Mouse (Mus musculus) stomach, postnatal 0 days (tissue): ENCODE measurements around the gene Fam20b. TPM values are rescaled to one million over a fixed set of nuclear protein-coding genes. Genes with fewer than 3 reads are reported as not detected.

Experiments
- ATAC-seq: fragments of 200-750 bp; cut with Nextera tagmentation; 2 replicates; pipeline ENCODE4 v1.8.0; 2017; ENCODE audit not compliant: low FRiP score, low TSS enrichment
- DNase-seq: peaks from one replicate; pipeline ENCODE4 v3.0.0-alpha.2; 2016; ENCODE audit warnings: low spot score
- H3K27ac ChIP-seq: fragments of 300-500 bp; sonication (generic); replicated peaks from 2 replicates; pipeline ENCODE4 v1.5.1; 2014; ENCODE audit warnings: mild to moderate bottlenecking, control low read depth
- H3K27me3 ChIP-seq: fragments of 300-500 bp; sonication (generic); 2 replicates; pipeline ENCODE4 v1.6.1; 2014; ENCODE audit warnings: low read length; ENCODE audit not compliant: control insufficient read depth, insufficient read depth
- H3K36me3 ChIP-seq: fragments of 300-500 bp; sonication (generic); 2 replicates; pipeline ENCODE4 v1.6.1; 2014; ENCODE audit warnings: low read length, mixed read lengths; ENCODE audit not compliant: control insufficient read depth, insufficient read depth
- H3K4me1 ChIP-seq: fragments of 300-500 bp; sonication (generic); replicated peaks from 2 replicates; pipeline ENCODE4 v1.6.1; 2014; ENCODE audit warnings: antibody characterized with exemption; ENCODE audit not compliant: control insufficient read depth, insufficient read depth
- H3K4me2 ChIP-seq: fragments of 300-500 bp; sonication (generic); replicated peaks from 2 replicates; pipeline ENCODE4 v1.6.1; 2014; ENCODE audit warnings: low read depth, mild to moderate bottlenecking, control low read depth, moderate library complexity
- H3K4me3 ChIP-seq: fragments of 300-500 bp; sonication (generic); 2 replicates; pipeline ENCODE4 v1.5.1; 2014; ENCODE audit warnings: low read depth, low read length, control low read depth
- H3K9ac ChIP-seq: fragments of 300-500 bp; sonication (generic); 2 replicates; pipeline ENCODE4 v1.6.1; 2014; ENCODE audit warnings: mild to moderate bottlenecking, low read length, control low read depth, mixed read lengths
- H3K9me3 ChIP-seq: fragments of 300-500 bp; sonication (generic); 2 replicates; pipeline ENCODE4 v1.6.1; 2016; ENCODE audit warnings: low read length; ENCODE audit not compliant: control insufficient read depth
- CTCF ChIP-seq: IDR thresholded peaks from 2 replicates; pipeline ENCODE4 v1.5.1; 2016; ENCODE audit warnings: antibody characterized with exemption, low read depth, mild to moderate bottlenecking, moderate library complexity
- EP300 ChIP-seq: optimal IDR thresholded peaks from 2 replicates; pipeline ENCODE3; 2016; ENCODE audit warnings: antibody characterized with exemption
- WGBS: fragments of 180-500 bp; shearing (Covaris S2); extraction: QIAGEN DNeasy Blood & Tissue Kit; methylation state at CpG from one replicate; pipeline ENCODE4 v1.1.7; 2014; 5-methylcytosine and 5-hydroxymethylcytosine counted together
- polyA plus RNA-seq: library from polyadenylated mRNA; unstranded; fragments of >200 nt; fragmentation: Nextera tagmentation; extraction: Ambion mirVana; gene quantifications from 2 replicates; pipeline ENCODE4 v1.2.1, GENCODE M21; 2015

The Fam20b gene
- polyA plus RNA-seq, 1 experiment from 2014 or later: 24.7 TPM

DNA sequence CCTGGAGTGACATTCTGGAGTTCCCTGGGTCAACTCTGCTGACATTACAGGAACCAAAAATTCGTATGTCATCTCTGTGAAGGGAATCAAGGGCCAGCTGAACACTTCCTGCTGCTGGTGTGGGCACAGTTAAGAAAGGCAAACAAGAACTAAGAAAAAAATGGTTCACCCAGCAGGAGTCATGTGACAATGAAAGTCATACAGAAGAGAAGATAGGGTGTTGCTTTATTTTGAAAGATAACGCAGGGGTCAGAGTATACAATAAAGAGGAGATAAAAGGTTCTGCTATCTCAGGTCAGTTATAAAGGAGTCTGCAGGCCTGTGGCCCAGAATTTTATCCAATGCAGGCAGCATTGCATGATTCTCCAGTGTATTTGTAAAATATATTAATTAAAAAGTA is 16.9 kb upstream of the Fam20b start:
- H3K27me3 ChIP-seq: no peaks in the 10 kb centered on the region
- no peak overlapping the region for H3K9ac ChIP-seq
- 50% methylated on average over 2 of the region's 2 CpGs for WGBS
- no peaks in the 10 kb centered on the region for H3K36me3 ChIP-seq
- H3K27ac ChIP-seq: no peak overlapping the region
- DNase-seq (peak; percentile 39), ATAC-seq (peak; percentile 89)
- H3K4me1 ChIP-seq: no peaks in the 10 kb centered on the region; the same call in 1 of the 2 replicates
- TF ChIP-seq EP300: no peak
- no peak for TF ChIP-seq CTCF
- no peak overlapping the region for H3K4me3 ChIP-seq
- H3K9me3 ChIP-seq: no peaks in the 10 kb centered on the region
- no peak overlapping the region for H3K4me2 ChIP-seq

DNA sequence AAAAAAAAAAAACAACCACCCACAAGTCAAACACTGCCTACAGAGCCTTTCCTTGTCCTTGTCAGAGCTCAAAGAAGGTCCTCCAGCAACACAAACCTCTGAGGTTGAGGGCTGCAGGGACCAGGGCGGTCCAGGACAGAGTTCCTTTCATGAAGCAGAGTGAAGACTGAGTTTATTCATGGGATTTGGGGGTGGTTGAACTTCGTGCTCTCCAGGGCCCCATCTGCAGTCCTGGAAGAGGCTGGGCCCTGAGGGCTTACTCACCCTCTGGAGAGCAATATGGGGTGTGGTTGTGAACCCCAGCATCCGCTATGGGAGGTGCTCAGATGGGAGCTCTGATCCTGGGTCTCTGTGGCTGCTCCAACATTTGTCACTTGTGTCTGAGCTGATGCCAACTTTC is 15.1 kb upstream of the Fam20b start:
- Histone ChIP-seq H3K27ac (peak overlapping the region; percentile 69; the same call in 1 of the 2 replicates), H3K4me2 (no peak overlapping the region)

GRCm38 (mm10) chr1:156733559-156733958 is 14.7 kb upstream of the Fam20b start:
- Histone ChIP-seq H3K9ac (no peak overlapping the region), H3K27me3 (no peaks in the 10 kb centered on the region), H3K4me1 (no peaks in the 10 kb centered on the region; the same call in 1 of the 2 replicates), H3K4me3 (no peak overlapping the region), H3K36me3 (no peaks in the 10 kb centered on the region), H3K4me2 (no peak overlapping the region), H3K27ac (no peak overlapping the region; the same call in 1 of the 2 replicates), H3K9me3 (no peaks in the 10 kb centered on the region)
- no peak for TF ChIP-seq CTCF
- TF ChIP-seq EP300: no peak
- DNase-seq: no peak
- no peak for ATAC-seq
- 78% methylated on average over 9 of the region's 9 CpGs for WGBS

More for the DNA sequence above, 15.1 kb upstream of the Fam20b start:
- TF ChIP-seq EP300 (no peak), CTCF (no peak)
- Histone ChIP-seq H3K9ac (no peak overlapping the region), H3K9me3 (no peaks in the 10 kb centered on the region), H3K4me1 (no peaks in the 10 kb centered on the region; the same call in 1 of the 2 replicates), H3K27me3 (no peaks in the 10 kb centered on the region), H3K36me3 (no peaks in the 10 kb centered on the region), H3K4me3 (no peak overlapping the region)
- DNase-seq: peak; percentile 52
- WGBS: 34% methylated on average over 3 of the region's 3 CpGs
- peak; percentile 73 for ATAC-seq

DNA sequence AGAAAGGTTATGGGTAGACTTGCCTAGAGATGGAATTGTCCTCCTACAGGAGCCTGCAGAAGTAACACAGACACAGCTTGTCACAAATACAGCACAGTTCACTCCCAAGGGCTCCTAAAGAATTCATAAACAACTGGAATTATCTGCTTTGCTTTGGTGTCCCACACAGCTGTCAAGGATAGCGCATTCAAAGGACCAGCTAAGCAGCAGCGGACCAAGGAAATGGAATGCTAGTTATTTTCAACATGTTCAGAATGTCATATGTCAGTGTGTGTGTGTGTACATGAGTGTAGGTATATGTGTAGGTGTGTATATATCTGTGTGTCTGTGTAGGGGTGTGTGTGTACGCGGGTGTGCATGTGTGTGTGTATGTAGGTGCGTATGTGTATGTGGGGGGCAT is 14.1 kb upstream of the Fam20b start:
- Histone ChIP-seq H3K9me3 (no peaks in the 10 kb centered on the region), H3K36me3 (no peaks in the 10 kb centered on the region), H3K27me3 (no peaks in the 10 kb centered on the region), H3K4me1 (no peaks in the 10 kb centered on the region; the same call in 1 of the 2 replicates), H3K4me3 (no peak overlapping the region), H3K4me2 (no peak overlapping the region), H3K27ac (no peak overlapping the region), H3K9ac (no peak overlapping the region)
- 76% methylated on average over 5 of the region's 5 CpGs for WGBS
- TF ChIP-seq CTCF (no peak), EP300 (no peak)
- no peak for ATAC-seq
- no peak for DNase-seq

DNA sequence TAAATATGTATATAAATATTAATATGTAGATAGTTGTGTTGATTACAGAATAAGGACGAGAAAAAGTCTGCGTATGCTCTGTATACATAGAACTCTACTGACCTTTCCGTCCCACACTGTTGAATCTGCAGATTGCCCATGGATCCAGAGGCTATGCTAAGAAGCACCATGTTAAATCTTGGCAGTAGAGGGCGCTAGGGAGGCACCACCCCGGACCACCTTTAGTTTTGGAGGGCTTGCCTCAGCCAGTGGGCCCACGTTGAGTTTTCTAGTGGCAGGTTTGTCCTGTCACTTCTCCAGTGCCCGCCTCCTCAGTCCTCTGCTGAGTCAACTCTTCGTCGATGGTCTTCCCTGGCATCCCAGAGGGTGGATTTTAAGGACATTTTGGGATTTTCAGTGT is 11.9 kb upstream of the Fam20b start:
- H3K27me3 ChIP-seq: no peaks in the 10 kb centered on the region
- H3K4me2 ChIP-seq: no peak overlapping the region
- DNase-seq (peak; percentile 14), ATAC-seq (no peak)
- H3K9me3 ChIP-seq: no peaks in the 10 kb centered on the region
- H3K27ac ChIP-seq: no peak overlapping the region
- TF ChIP-seq EP300 (no peak), CTCF (peak; percentile 53)
- no peaks in the 10 kb centered on the region for H3K36me3 ChIP-seq
- no peak overlapping the region for H3K9ac ChIP-seq
- H3K4me1 ChIP-seq: no peaks in the 10 kb centered on the region; the same call in 1 of the 2 replicates
- WGBS: 65% methylated on average over 9 of the region's 9 CpGs
- H3K4me3 ChIP-seq: no peak overlapping the region

GRCm38 (mm10) chr1:156727234-156728108 is 8.6 kb upstream of the Fam20b start:
- no peaks in the 10 kb centered on the region for H3K4me1 ChIP-seq
- no peak overlapping the region for H3K9ac ChIP-seq
- 65% methylated on average over 13 of the region's 14 CpGs for WGBS
- H3K36me3 ChIP-seq: no peaks in the 10 kb centered on the region
- ATAC-seq: no peak
- no peak overlapping the region for H3K4me2 ChIP-seq
- no peaks in the 10 kb centered on the region for H3K9me3 ChIP-seq
- H3K27ac ChIP-seq: no peak overlapping the region
- no peak for DNase-seq
- no peaks in the 10 kb centered on the region for H3K27me3 ChIP-seq
- no peak overlapping the region for H3K4me3 ChIP-seq
- TF ChIP-seq CTCF (no peak), EP300 (no peak)
